Mouse (Mus musculus): Measurements from ENCODE around the gene Wdr26.

DNA sequence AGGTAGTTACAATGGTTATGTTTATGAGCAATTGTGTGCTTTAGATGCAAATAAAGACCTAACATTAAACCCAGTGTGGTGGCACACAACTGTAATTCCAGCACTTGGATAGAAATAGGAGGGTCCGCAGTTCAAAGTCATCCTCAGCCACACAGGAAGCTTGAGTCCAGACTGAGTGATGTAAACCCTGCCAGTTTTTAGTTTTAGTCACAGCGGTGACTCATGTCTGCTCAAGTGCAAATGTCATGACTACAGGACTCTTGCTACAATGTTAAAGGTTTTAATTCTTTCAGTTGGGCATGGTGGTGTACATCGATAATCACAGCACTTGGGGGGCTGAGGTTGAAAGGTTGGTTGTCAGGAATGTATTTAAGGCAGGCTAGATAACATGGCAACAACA, 85.9 kb downstream of the Wdr26 start:
- TF ChIP-seq CTCF (IDR thresholded peaks at IDR 0.05; ENCODE audit: low read depth): no peak
- TF ChIP-seq EP300 (IDR thresholded peaks at IDR 0.05; ENCODE audit: low read depth): no peak

All from liver, postnatal 0 days (tissue).